Mouse (Mus musculus): ENCODE results near the gene Ripk3.

DNA sequence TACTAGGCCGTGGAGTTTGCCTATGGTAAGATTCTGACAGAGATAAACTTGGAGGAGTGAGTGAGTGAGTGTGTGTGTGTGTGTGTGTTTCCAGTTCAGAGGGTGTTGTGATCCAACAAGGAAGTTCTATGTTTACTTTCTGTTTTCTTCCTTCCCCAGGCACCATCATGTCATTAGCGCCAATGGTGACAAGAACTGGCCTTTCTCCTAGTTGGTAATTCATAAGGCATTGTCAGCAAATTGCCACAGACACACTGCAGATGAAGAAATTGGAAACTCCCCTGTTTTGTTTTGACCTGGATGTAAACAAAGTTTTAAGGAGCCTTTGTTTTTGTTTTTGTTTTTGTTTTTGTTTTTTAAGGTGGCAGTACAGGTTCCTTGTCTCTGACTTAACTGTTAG lies 4.8 kb upstream of the Ripk3 start:
- TF ChIP-seq CTCF (IDR thresholded peaks at IDR 0.05; ENCODE audit: insufficient read depth, low read length) (no peak), POLR2A (IDR thresholded peaks at IDR 0.05; ENCODE audit: borderline replicate concordance, extremely low read depth, low read depth, low read length) (no peak)

All from lung, adult 2 months (tissue).